Mouse (Mus musculus) CD4-positive naive resting alpha-beta T cell, adult 57 days (primary cell): ENCODE results near the gene Scyl3. TPM values are rescaled to one million over a fixed set of nuclear protein-coding genes. Genes with fewer than 3 reads are reported as not detected.

Source experiments
- total RNA-seq: library from RNA; stranded (reverse); gene quantifications from one replicate; pipeline ENCODE4 v1.2.4, GENCODE M21; 2023

Scyl3 gene
- 34.7 TPM for total RNA-seq

DNA sequence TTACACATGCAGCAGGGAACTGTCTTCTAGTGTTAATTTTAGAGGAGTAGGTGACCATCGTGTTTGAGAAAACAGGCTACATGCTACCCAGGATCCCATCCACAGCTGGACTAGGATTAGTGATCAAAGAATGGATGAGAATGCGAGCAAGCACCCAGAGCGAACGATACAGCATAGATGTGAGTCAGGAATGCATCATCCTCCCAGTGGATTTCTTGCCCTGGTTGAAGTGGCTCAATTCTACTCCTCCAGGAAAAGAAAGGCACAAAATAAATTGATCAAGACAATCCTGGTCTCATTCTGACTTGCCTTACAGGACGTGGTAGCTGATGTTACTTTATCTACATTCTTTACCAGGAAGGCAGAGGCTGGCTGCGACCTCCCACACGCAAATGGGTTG, at the start of gene Scyl3:
Gene Scyl3 (plus strand): TSS at position 255 of the 400 bp plus-strand sequence.

DNA sequence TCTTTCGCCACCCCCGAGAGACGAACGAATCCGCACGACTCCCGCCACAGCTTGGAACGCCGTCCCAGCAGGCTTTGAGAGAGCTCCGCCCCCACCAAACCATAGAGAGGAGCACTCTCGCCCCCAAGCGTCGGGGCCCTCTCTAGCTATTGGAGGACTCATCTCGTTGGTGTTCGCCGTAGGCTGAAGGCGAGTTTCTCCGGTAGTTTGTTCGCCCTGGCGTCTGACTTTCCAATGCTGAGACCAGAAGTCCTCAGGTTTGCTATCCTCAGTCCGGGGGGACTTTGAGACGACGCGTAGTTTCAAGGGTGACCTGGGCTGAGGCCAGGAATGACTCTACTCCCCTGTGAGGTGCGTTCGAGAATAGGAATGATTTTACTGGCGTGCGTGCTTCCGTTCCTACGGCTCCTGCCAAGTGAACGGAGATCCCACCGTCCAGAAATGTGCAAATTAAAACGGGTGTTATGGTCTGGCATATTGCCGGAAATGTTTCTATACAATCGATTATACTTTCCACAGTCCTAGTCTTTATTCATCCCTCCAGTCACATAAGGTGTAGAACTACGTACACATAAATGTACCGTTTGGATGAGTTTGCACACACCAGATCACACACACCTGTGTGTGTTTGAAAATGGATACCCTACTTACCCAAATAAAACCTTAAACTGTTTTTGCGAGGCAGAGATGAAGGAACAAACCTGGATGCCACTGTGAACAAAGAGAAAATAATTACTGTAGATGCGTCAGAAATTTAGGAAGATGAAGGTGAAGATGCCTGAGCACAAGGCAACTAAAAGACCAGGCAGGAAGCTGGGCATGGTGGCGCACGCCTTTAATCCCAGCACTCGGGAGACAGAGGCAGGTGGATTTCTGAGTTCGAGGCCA, 66.1 kb downstream of the Scyl3 start, which contains the start of the genes BC055324 and Mettl18:
Gene BC055324 (minus strand): TSS at position 76 of the 888 bp plus-strand sequence.
Gene Mettl18 (plus strand): TSS at position 169 of the 888 bp plus-strand sequence.

Other genes starting within 250 kb of the Scyl3 start
- not detected for gene Mettl11b, start 203.9 kb upstream of the Scyl3 start, total RNA-seq
- 3.3 TPM for gene Kifap3, start 149.5 kb upstream of the Scyl3 start, total RNA-seq
- gene BC055324, start 65.7 kb downstream of the Scyl3 start, total RNA-seq: 3.8 TPM
- 6.6 TPM for gene Mettl18, start 65.8 kb downstream of the Scyl3 start, total RNA-seq
- gene Sele, start 119.1 kb downstream of the Scyl3 start, total RNA-seq: not detected
- 643 TPM for gene Sell, start 132.9 kb downstream of the Scyl3 start, total RNA-seq
- 0.80 TPM for gene Selp, start 186.2 kb downstream of the Scyl3 start, total RNA-seq
- gene F5, start 222.7 kb downstream of the Scyl3 start, total RNA-seq: 0.80 TPM